Mouse (Mus musculus) myocyte (in vitro differentiated cells): ENCODE measurements around the gene Jazf1. TPM values are rescaled to one million over a fixed set of nuclear protein-coding genes. Genes with fewer than 3 reads are reported as not detected.

Source experiments
- H3K27me3 ChIP-seq: one replicate; pipeline ENCODE4 v1.6.1; 2011; ENCODE audit not compliant: control insufficient read depth, insufficient read depth, insufficient read length
- H3K36me3 ChIP-seq: one replicate; pipeline ENCODE4 v1.6.1; 2011; ENCODE audit not compliant: control insufficient read depth, insufficient read depth
- H3K4me2 ChIP-seq: one replicate; pipeline ENCODE4 v1.6.1; 2011; ENCODE audit warnings: low read depth, control low read depth
- H3K4me3 ChIP-seq: one replicate; pipeline ENCODE4 v1.5.1; 2011; ENCODE audit warnings: mild to moderate bottlenecking, control low read depth, moderate library complexity
- H3K79me2 ChIP-seq: one replicate; pipeline ENCODE4 v1.6.1; 2011; ENCODE audit not compliant: control insufficient read depth, insufficient read depth
- H3ac ChIP-seq: one replicate; pipeline ENCODE4 v1.6.1; 2011; ENCODE audit not compliant: control insufficient read depth, insufficient read length
- CEBPB ChIP-seq: IDR thresholded peaks from 2 replicates; pipeline ENCODE4 v1.6.1; 2011; ENCODE audit warnings: mild to moderate bottlenecking, moderate library complexity; ENCODE audit not compliant: poor library complexity, insufficient read depth, severe bottlenecking
- E2F4 ChIP-seq: IDR thresholded peaks from one replicate; pipeline ENCODE4 v1.6.1; 2011; ENCODE audit warnings: mild to moderate bottlenecking, control low read depth, moderate library complexity; ENCODE audit not compliant: insufficient read depth
- MAX ChIP-seq: IDR thresholded peaks from one replicate; pipeline ENCODE4 v1.6.1; 2011; ENCODE audit warnings: low read depth, mild to moderate bottlenecking, control low read depth
- MYOD1 ChIP-seq, 3 experiments: IDR thresholded peaks; one replicate each; pipeline ENCODE4 v1.6.1; 2011; ENCODE audit warnings: control low read depth in 2 of 3, low read depth in 2 of 3, mild to moderate bottlenecking in 2 of 3, moderate library complexity in 1 of 3; ENCODE audit not compliant: insufficient read length in 2 of 3, control insufficient read depth in 1 of 3
- MYOG ChIP-seq, 3 experiments: IDR thresholded peaks; one replicate each; pipeline ENCODE4 v1.6.1; 2011; ENCODE audit warnings: control low read depth in 2 of 3, low read depth in 2 of 3, mild to moderate bottlenecking in 2 of 3; ENCODE audit not compliant: insufficient read length in 2 of 3, control insufficient read depth in 1 of 3, insufficient read depth in 1 of 3
- POLR2A ChIP-seq: IDR thresholded peaks from one replicate; pipeline ENCODE4 v1.6.1; 2011; ENCODE audit warnings: low read depth, mild to moderate bottlenecking, control low read depth, moderate library complexity; ENCODE audit not compliant: insufficient read length
- POLR2AphosphoS2 ChIP-seq: IDR thresholded peaks from one replicate; pipeline ENCODE4 v1.6.1; 2011; ENCODE audit warnings: low read depth, control low read depth; ENCODE audit not compliant: insufficient read length
- REST ChIP-seq: IDR thresholded peaks from one replicate; pipeline ENCODE4 v1.6.1; 2011; ENCODE audit warnings: mild to moderate bottlenecking, control low read depth, moderate library complexity; ENCODE audit not compliant: insufficient read depth, insufficient read length
- SRF ChIP-seq: IDR thresholded peaks from one replicate; pipeline ENCODE4 v1.6.1; 2011; ENCODE audit warnings: low read depth; ENCODE audit not compliant: control insufficient read depth, insufficient read length
- TCF12 ChIP-seq: IDR thresholded peaks from one replicate; pipeline ENCODE4 v1.6.1; 2011; ENCODE audit warnings: mild to moderate bottlenecking, control low read depth; ENCODE audit not compliant: poor library complexity, insufficient read depth, severe bottlenecking
- TCF3 ChIP-seq: IDR thresholded peaks from one replicate; pipeline ENCODE4 v1.6.1; 2011; ENCODE audit warnings: low read depth, control low read depth; ENCODE audit not compliant: insufficient read length
- USF1 ChIP-seq: IDR thresholded peaks from one replicate; pipeline ENCODE4 v1.6.1; 2011; ENCODE audit warnings: low read depth, mild to moderate bottlenecking, control low read depth, moderate library complexity
- polyA plus RNA-seq: library from polyadenylated mRNA; unstranded; fragments of >200 nt; fragmentation: generic; extraction: Trizol; gene quantifications from one replicate; pipeline ENCODE4 v1.2.1, GENCODE M21; 2012; ENCODE audit warnings: missing spikeins

Jazf1 gene
- polyA plus RNA-seq, 1 experiment: 0.01 TPM

DNA sequence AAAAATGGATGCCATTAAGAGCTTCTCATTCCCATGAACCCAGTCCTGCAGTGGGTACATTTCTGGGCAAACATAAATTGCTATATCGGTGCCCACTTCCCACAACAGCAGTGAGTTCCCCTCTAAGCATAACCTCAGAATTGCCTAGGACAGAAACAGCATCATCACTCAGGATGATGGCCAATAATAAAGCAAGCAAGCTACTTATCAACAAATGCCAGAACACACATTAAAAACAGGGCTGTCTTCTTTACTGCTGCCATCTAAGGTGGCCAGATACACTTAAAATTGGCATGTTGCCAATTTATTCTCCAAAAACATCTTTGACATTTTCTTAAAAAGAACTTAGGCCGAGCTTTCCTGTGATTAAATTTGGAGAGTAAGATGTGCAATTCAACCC, 226.8 kb downstream of the Jazf1 start:
- Histone ChIP-seq H3ac (no peak overlapping the region), H3K79me2 (no peaks in the 10 kb centered on the region), H3K4me2 (no peak overlapping the region), H3K36me3 (no peaks in the 10 kb centered on the region), H3K27me3 (no peaks in the 10 kb centered on the region), H3K4me3 (no peak overlapping the region)
- no peak for TF ChIP-seq TCF3
- no peak for TF ChIP-seq SRF
- no peak for TF ChIP-seq REST
- no peak for TF ChIP-seq MAX
- TF ChIP-seq E2F4: no peak
- no peak for TF ChIP-seq POLR2A
- TF ChIP-seq POLR2AphosphoS2: no peak
- no peak for TF ChIP-seq MYOG (IDR thresholded peaks at IDR 0.05; ENCODE audit: control insufficient read depth in 1 of 3, insufficient read depth in 1 of 3, insufficient read length in 2 of 3, low read depth in 2 of 3)
- TF ChIP-seq TCF12: no peak
- TF ChIP-seq CEBPB: no peak
- no peak for TF ChIP-seq MYOD1 (IDR thresholded peaks at IDR 0.05; ENCODE audit: control insufficient read depth in 1 of 3, insufficient read length in 2 of 3, low read depth in 2 of 3)
- TF ChIP-seq USF1: no peak

GRCm38 (mm10) chr6:52840589-52841044, 227.8 kb downstream of the Jazf1 start:
- Histone ChIP-seq H3K36me3 (no peaks in the 10 kb centered on the region), H3K4me2 (peak overlapping the region; percentile 55), H3ac (no peak overlapping the region), H3K79me2 (no peaks in the 10 kb centered on the region), H3K4me3 (no peak overlapping the region), H3K27me3 (no peaks in the 10 kb centered on the region)
- TF ChIP-seq REST: no peak
- TF ChIP-seq CEBPB: no peak
- peak; percentile 53 to 82 (median 58) for TF ChIP-seq MYOG (IDR thresholded peaks at IDR 0.05; ENCODE audit: control insufficient read depth in 1 of 3, insufficient read depth in 1 of 3, insufficient read length in 2 of 3, low read depth in 2 of 3)
- peak; percentile 76 for TF ChIP-seq SRF
- peak; percentile 46 for TF ChIP-seq TCF12
- TF ChIP-seq POLR2AphosphoS2: no peak
- TF ChIP-seq POLR2A: no peak
- TF ChIP-seq MYOD1 (IDR thresholded peaks at IDR 0.05; ENCODE audit: control insufficient read depth in 1 of 3, insufficient read length in 2 of 3, low read depth in 2 of 3): peak; percentile 69 to 88 (median 79)
- TF ChIP-seq TCF3: peak; percentile 54
- no peak for TF ChIP-seq USF1

DNA sequence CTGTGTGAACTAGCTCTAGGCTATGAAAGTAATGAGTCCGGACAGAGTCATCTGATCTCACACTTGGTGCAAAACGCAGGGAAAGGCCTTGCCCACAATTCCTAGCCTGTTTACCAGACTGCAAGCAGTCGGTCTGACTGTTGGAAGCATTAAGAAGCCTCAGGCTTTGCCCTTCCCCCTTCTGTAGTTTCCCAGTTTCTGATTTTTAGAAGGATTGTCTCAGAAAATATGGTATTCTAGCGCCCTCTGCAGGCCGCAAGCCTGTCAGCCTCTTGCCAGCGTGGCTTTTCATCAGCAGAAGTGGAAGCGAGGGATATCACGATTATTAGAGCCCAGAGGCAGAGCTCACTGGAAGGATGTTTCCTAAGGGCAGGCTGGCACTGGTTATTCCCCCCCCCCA, 229.7 kb downstream of the Jazf1 start:
- H3K79me2 ChIP-seq: no peaks in the 10 kb centered on the region
- no peak overlapping the region for H3ac ChIP-seq
- no peaks in the 10 kb centered on the region for H3K36me3 ChIP-seq
- H3K4me3 ChIP-seq: no peak overlapping the region
- H3K4me2 ChIP-seq: peak overlapping the region; percentile 50
- TF ChIP-seq POLR2AphosphoS2 (no peak), MAX (no peak), TCF3 (no peak), SRF (no peak), MYOG (IDR thresholded peaks at IDR 0.05; ENCODE audit: control insufficient read depth in 1 of 3, insufficient read depth in 1 of 3, insufficient read length in 2 of 3, low read depth in 2 of 3) (no peak), TCF12 (no peak), REST (no peak), USF1 (no peak), E2F4 (no peak), POLR2A (no peak)
- H3K27me3 ChIP-seq: no peaks in the 10 kb centered on the region

- Histone ChIP-seq H3K79me2 (no peaks in the 10 kb centered on the region), H3K36me3 (no peaks in the 10 kb centered on the region), H3K4me3 (no peak overlapping the region), H3ac (no peak overlapping the region), H3K4me2 (no peak overlapping the region), H3K27me3 (no peaks in the 10 kb centered on the region)
- TF ChIP-seq USF1 (peak; percentile 50), POLR2AphosphoS2 (no peak)
Measured at GRCm38 (mm10) chr6:52837792-52838191, 230.6 kb downstream of the Jazf1 start.

- Histone ChIP-seq H3K27me3 (no peaks in the 10 kb centered on the region), H3K79me2 (no peaks in the 10 kb centered on the region), H3K4me2 (no peak overlapping the region), H3K4me3 (no peak overlapping the region), H3K36me3 (no peaks in the 10 kb centered on the region), H3ac (no peak overlapping the region)
- no peak for TF ChIP-seq TCF3
- TF ChIP-seq POLR2A: no peak
Measured at GRCm38 (mm10) chr6:52836201-52836950, 232.1 kb downstream of the Jazf1 start.
